Mouse (Mus musculus): ENCODE data around the gene Olfr524.

Olfr524 gene

DNA sequence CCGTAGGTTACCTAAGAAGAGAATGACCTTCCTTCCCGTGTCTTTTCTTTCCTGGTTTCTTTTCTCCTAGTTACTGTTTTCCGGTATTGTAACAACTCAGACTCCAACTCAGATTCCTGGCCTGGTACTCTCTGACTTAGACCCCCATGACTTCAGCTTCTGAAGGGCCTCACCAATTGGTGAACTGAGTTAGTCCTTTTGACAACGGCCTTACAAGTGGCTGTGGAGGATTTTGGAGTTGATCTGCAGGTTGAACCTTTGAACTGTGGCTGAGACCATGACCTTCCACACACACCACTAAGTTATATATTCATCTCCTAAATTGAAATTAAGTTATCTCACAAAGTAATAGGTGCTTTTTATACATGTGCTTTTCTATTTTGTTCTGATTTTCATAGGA lies 21.6 kb downstream of the Olfr524 start:
- DNase-seq = no peak

DNA sequence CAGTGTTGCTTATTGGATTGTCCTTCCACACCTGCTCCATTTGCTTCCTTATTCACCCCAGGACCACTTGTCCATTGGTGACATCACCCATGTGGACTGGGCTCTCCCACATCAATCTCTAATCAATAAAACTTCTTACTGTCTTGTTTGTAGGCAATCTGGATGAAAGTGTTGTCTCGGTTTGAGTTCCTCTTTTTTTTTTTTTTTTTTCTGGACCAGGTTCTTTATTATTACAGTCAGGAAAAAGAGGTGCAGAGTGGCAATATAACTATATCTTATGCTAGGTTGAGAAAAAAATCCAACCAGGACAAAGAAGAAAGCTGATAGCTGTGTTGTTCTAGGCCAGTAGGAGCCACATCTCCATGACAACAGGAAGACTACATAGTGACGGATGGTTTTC lies 25.1 kb downstream of the Olfr524 start:
- DNase-seq = no peak

DNA sequence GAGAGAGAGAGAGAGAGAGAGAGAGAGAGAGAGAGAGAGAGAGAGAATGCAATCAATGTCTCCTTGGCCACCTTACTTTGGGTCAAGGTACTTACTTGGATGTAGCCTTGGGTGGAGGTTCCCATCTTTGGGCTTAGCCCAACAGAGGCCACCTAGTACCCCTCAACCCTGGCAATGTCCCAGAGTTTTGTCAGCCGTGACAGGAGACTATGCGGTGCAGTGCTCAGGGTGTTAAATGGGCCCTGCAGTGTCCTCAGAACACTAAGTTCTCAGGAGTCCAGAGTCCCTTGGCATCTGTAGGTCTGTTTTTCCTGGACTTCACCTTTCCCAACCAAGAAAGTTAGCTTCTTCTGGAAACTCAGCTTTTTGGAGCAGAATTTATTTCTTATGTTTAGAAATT lies 26.6 kb downstream of the Olfr524 start:
- DNase-seq = no peak

DNA sequence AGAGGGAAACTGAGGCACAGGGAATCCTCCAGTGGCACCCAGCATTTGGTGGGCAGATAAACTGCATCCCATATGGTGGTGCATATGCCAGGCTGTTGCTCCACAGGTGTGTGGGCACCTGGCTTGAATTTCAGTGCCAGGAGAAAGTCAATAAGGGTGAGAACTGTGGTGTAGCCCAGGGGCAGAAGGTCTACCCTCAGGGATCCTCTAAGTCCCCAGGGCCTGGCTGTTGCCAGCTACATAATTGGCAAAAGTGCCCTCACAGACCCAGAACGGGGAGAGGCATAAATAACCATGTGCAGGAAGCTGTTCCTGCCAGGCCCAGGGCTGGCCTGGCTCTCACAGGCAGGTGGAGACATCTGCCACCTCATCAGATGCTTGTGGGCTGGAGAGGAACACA lies 32.8 kb downstream of the Olfr524 start, which contains the start of gene Olfr523:
TSS of gene Olfr523 (plus strand) at position 282 of the 400 bp plus-strand sequence.
- DNase-seq = no peak

DNA sequence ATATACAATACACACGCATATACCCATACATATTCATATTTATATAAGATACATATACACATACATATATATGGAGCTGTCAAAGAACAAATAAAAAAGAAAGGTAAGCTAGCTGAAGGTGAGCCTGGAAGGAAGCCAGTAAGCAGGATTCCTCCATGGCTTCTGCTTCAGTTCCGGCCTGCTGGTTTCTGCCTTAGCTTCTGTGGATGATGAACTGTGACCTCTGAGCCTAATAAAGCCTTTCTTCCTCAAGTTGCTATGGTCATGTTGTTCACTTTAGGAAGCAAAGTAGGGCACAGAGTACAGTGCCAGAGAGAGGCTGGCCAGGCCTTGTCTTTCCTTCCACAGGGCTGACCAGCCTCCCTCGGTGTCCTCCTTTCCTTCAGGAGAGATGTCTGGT lies 34.9 kb downstream of the Olfr524 start:
- no peak for DNase-seq

DNA sequence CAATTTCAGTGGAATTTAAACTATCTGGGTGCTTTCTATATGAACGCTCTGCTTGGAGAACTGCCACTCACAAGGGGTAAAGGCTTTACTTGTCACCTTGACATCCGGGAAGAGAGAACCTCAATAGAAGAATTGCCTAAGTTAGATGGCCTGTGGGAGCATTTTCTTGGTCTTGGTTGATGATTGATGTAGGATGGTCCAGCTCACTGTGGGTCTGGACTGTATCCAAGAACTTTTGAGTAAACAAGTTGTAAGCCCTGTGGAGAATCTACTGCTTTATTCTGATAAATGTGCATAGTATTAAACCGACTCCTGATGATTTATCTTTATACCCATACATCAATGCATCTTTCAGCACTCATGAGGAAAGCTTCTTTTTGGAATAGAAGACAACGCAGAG lies 36.4 kb downstream of the Olfr524 start:
- no peak for DNase-seq

DNA sequence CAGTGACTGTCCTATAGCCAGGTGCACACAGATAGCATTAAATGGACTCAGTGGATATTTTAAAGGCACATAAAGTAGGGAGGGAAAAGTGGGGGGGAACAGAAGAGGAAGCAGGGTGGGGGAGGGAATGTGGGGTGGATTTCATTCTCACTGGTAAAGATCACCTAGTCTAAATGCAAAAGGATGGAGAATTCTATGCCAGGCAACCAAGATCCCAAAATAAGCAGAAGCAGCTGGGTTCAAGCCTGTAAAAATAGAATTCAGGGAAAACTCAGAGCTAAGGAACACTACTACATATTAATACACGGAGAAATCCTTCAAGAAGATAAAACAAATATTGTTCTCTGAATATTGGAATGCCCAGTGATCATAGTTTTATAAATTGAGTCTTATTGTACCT lies 37.8 kb downstream of the Olfr524 start:
- DNase-seq = no peak

DNA sequence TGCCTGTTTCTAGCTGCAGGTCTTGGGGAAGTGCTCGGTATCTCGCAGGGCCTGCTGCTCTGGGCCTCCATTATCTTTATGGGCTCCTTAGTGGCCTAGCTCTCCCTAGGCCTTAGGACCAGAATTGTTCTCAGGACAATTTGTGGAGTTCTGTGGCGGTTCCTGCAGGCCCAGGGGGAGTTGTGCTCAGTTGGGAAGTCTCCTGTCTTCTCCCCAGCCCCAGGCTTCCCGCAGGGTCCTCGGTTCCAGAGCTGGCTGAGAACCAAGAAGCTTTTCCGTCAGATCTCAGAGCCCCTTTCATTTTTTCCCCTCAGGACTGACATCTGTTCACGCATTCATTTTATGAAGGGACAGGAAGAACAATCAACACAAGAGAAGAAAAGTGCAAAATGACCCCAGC lies 41.1 kb downstream of the Olfr524 start, which contains the start of gene Olfr522:
TSS of gene Olfr522 (minus strand) at position 101 of the 400 bp plus-strand sequence.
- DNase-seq = no peak

DNA sequence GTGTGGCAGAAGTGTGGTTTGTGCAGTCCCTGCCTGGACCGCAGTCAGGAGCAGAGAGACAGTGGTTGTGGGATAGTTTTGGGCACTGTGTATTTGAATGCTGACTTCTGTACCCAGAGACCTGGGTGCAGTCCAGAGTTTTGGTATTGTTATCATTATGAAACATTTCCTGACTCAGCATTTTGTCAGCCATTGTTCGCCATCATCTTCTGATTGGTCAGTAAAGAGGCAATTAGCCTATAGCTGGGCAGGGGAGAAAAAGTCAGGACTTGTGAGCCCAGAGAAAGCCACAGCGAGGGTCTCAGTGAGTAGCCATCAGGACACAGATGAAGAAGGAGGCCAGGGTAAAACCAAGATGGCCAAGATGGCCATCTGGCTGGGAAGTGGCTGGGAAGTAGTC lies 45.4 kb downstream of the Olfr524 start:
- no peak for DNase-seq

DNA sequence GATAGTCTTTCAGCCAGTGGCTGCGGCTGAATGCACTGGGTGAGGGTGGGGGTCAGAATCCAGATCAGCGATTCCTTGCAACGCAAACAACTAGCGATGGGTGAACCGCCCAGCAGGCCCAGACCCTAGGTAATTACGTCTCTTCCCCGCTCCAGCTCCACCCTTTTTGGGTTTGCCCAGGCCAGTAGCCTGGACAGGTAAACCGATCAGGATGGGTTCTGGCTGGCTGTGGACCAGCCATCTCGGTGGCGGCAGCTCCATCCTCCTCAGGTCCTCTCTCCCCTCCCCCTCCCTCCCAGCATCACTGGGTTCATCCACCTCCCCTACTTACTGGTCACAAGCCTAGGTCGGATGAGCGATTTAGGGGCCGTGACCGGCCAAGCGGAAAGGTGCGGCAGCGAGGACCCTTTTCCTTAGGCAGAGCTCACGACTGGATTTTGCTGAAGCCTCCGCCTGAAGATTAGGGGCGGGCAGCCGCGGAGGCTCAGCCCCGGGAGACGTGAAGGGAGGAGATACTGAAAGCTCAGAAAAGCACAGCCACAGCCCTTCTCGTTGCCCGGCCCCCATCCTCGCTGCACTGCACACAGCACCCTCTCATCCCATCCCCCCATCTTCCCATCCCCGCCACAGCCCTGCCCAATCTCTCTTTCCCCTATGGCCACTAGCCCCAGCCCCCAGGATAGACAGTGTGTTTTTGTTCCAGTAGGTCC lies 51.4 kb downstream of the Olfr524 start, which contains the start of gene Sprn:
TSS of gene Sprn (minus strand) at position 660 of the 710 bp plus-strand sequence.
- DNase-seq = no peak

DNA sequence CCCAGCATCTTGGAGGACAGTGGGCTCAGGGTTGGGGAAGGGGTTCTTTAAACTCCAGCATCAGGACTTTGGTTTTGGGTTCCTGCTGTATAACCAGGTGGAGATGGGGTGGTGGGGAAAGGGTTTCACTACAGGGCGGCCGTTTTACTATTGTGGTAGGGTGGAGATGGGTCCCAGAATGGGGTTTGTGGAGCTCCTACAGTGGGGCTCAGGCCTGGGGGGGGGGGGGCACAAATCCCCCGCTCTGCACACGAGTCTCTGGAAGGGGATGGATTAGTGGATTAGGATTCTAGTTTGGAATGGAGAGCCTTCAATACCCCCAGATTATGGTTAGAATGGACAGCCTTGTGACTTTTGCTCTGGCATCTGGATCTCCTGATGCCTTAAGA lies 51.9 kb downstream of the Olfr524 start:
- no peak for DNase-seq

DNA sequence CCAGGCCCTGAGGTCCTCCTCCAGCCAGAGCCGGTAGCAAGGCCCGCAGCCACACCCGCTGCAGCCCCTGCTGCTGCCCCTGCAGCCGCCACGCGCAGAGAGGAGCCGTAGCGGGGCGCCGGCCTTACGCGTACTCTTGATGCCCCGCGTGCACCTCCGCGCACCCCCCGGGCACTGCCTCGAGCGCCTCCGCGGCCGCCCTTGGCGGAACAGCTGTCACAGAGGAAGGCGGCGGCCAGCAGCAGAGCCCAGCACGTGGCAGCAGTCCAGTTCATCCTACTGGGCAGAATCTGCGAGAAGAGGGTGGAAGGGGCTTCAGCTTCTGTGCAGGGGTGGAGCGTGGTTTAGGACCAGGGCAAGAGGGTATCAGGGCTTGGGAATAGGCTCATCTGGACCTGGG lies 52.4 kb downstream of the Olfr524 start:
- DNase-seq = no peak

All from thymus, postnatal 14 days (tissue).